Mouse (Mus musculus): Measurements from ENCODE around the gene Mxi1. TPM values are rescaled to one million over a fixed set of nuclear protein-coding genes. Genes with fewer than 3 reads are reported as not detected.

Gene Mxi1
- total RNA-seq, 4 experiments from 2014 or later = 38.7 to 49.2 (median 46.0) TPM

- DNase-seq (ENCODE audit: low spot score) = no peak
Measured at GRCm38 (mm10) chr19:53299829-53300181, 10.5 kb upstream of the Mxi1 start.

DNA sequence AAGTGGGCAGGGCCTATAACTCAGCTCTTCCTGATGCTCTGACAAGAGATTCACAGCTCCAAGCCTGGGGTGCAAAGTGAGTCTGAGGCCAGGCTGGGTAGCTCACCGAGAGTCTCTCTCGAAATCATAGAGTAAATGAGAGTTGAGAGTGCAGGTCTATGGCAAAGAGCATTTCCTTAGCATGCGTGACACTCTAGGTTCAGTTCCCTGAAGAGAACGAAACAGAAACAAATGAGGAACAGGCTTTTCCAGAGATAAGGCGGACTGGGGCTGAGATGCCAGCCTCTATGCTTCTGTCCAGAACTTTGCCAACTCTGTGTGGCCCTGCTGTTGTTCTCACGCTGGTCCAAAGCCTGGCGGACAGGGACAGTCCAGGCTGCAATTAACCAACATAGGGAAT lies 6.9 kb upstream of the Mxi1 start:
- no peak for DNase-seq (ENCODE audit: low spot score)

DNA sequence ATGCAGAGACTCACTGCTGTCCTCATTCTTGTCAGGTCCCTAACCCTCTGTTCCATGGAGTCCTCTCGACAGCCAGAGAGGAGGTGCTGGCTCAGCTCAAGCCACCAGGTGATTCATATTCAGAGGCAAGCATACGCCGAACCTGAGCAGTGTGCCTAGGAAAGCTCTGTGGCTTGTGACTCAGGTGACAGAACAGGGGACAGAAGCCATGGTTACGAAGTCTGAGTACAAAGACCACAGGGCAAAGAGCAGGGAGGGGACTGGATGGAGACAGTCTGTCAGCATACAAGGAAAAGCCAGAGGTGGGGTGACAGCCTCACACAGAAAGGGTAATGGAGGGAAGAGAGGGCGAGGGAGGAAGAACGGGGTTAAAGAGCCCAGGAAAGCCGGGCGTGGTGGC lies 4.7 kb upstream of the Mxi1 start:
- DNase-seq (ENCODE audit: low spot score) = no peak

- DNase-seq (ENCODE audit: low spot score) = no peak
Measured at GRCm38 (mm10) chr19:53306706-53307105, 3.6 kb upstream of the Mxi1 start.

GRCm38 (mm10) chr19:53307219-53307618 lies 3.1 kb upstream of the Mxi1 start:
- no peak for DNase-seq (ENCODE audit: low spot score)

- DNase-seq (ENCODE audit: low spot score) = no peak
Measured at GRCm38 (mm10) chr19:53309631-53310030, 687 bp upstream of the Mxi1 start.

GRCm38 (mm10) chr19:53310771-53311523 lies 629 bp downstream of the Mxi1 start:
- DNase-seq (ENCODE audit: low spot score) = peak; percentile 40

DNA sequence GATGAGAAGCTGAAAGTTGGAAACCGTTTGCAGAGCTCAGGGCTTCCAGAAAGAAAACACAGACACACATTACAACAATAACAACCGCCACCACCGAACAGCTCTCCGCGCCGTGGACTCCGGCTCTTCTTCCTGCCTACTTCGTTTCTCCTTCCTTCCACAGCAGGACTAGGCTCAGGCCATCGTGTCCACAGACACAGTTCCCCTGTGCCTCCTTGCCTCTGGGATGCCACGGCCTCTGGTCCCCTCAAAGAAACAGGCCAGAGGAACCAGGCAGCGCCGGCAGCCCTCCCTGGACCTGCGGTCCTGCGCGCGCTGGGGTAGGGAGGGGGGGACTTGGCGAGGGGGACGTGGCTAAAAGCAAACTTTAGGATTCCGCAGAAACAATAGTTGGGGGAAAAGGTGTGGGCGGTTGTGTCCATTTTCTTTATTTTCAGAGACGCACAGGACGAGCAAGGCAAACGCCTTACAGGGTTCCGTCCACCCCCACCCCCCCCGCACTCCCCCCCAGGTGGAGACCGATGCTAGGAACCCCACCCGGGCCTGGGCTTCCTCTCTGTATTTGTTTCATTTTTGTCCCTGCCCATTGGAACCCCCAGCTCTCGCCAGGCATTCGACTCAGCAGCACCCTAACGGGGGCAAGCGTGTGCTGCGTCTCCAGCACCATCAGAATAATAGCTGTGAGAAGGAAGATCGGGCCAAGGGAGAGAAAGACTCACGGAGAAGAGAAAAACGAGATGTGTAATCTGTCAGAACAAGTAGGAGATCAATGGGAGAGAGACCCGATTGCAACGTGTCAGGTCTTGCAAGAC lies 1.4 kb downstream of the Mxi1 start:
- peak; percentile 62 for DNase-seq (ENCODE audit: low spot score)

DNA sequence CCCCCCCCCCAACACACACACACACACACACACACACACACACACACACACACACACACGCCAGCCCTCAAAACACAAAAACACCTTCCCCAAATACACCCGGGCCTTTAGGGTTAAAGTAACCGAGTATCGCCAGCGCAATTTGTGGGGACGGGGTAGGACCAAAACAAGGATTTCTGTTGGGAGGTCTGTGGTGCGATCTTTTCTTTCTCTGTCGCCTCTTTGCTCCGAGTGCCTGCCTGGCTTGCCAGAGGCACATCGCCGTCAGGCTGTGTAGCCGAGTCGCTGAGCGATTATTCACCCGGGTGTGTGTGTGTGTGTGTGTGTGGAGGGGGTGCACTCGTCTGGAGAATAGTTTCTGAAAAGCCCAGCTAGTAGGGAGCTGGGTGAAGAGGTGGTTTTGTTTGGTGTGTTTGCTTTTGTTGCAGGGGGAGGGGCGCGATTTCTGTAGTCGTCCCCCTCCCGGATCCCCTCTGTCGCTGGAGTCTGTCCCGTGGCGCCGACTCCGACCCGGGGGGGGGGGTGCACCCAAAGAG lies 2.1 kb downstream of the Mxi1 start:
- DNase-seq (ENCODE audit: low spot score) = peak; percentile 60

- DNase-seq (ENCODE audit: low spot score) = peak; percentile 74
Measured at GRCm38 (mm10) chr19:53312951-53313683, 2.8 kb downstream of the Mxi1 start.

DNA sequence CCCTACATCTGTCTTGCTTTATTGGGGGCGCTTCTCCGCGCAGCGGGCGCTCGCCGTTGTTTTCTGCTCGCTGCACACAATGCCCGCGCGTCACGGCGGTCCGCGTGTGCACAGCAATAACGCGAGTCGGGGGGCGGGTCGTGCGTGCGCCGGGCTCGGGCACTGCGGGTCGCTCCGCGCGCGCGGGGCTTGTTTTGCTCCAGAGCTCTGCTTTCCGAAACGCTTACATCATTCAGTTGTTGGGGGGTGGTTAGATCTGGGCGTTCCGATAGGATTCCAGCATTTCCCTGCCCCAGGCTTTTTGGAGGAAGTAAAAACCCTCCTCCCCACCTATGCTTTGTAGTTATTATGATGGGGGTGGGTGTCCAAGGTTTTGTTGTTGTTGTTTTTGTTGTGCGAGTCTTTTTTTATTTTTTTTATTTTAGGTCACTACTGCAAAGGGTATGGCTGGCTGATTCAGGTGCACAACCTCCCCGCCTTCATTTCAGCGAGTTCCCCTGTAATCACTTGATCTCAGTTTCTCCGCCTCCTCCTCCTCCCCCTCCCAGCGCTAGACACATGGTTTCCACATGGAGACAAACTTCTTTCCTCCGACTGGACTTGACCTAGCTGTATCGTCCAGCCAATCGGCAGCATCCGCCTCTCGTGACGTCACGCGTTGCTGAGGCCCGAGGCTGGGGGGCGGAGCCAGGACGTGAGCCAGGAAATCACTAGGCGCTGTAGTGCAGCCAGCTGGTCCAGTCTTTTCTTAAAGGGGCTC lies 3.5 kb downstream of the Mxi1 start:
- DNase-seq (ENCODE audit: low spot score) = peak; percentile 100

DNA sequence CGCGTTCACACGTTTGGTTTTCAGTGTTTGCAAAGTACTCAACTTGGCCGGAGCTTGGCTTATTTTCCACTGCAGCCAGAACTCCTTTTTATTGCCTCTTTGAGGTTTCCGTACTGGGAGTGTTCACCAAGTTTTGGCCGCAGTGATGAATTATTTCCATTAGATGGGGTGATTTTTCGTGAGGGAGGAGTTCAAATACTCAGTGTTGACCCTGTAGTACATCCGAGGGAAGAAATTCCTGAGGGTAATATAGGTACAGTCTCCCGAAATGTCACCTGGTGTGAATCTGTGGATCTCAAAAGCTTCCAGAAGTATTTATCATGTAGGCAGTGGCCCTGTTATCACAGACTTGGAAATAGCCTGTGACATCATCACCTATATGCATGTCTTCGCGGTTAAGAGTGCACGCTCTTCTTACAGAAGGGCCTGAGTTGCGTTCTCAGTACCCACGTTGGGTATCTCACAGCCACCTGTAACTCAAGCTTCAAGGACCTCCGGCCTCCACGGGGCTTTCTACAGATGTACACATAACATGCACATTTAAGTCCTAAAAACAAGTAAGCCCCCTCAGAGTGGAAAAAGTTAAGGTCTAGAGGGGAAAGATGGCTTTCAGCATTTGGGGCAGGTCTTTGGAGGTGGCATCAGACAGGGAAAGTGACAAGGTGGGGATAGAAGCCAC lies 4.4 kb downstream of the Mxi1 start:
- no peak for DNase-seq (ENCODE audit: low spot score)

DNA sequence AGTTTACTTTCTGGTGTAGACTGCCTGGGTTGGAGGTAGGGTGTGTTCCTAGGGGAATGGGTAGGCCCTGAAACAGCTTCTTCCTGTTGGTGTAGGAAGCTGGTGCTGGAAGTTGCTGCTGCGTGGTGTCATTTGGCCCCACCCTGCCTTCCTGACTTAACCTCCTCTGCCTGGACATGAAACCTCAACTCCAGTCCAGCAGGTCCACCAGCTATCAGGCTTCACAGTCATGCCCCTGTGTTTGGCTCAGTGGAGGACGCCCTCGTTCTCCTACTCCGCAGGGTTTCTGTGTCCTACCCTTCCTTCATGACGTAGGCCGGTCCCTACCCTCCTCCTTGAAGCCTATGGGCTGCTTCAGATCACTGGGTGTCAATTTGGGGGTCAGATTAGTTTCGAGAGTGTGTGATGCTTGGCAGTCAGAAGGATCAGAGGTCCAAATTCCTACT lies 4.9 kb downstream of the Mxi1 start:
- no peak for DNase-seq (ENCODE audit: low spot score)

DNA sequence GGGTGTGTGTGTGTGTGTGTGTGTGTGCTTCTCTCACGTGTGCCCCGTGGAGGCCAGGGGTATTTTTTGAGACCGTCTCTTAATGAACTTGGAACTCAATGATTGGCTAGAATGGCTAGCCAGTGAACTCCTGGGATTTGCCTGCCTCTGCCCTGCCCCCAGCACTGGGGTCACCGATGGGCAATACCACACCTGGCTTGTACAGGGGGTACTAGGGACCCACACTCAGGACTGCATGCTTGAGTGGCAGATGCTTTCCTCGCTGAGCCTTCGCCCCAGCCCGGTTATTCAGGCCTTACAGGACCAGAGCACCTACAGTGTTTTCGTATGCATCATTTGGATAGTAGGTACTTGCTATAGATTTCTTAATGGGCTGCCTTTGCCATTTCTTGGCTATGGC lies 5.8 kb downstream of the Mxi1 start:
- DNase-seq (ENCODE audit: low spot score) = no peak

DNA sequence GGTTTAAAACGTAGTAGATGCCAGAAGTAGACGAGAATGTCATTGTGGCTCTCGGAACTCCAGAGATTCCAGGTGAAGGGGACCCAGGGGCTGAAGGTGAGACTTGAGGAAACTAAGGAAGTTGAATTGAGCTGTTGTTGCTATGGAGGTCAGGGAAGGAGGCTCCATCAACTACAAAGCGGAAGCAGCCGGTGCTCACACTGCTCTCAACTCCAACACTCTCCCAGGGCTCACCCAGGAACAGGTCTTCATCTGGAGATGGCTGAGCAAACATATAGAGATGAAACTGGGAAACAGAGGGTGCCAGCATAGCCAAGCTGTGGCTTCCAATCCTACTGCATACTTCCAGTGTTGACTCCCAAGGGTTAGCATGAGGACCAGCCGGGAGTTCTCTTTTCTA lies 6.6 kb downstream of the Mxi1 start:
- no peak for DNase-seq (ENCODE audit: low spot score)

- DNase-seq (ENCODE audit: low spot score) = no peak
Measured at GRCm38 (mm10) chr19:53318143-53319132, 8.1 kb downstream of the Mxi1 start.

DNA sequence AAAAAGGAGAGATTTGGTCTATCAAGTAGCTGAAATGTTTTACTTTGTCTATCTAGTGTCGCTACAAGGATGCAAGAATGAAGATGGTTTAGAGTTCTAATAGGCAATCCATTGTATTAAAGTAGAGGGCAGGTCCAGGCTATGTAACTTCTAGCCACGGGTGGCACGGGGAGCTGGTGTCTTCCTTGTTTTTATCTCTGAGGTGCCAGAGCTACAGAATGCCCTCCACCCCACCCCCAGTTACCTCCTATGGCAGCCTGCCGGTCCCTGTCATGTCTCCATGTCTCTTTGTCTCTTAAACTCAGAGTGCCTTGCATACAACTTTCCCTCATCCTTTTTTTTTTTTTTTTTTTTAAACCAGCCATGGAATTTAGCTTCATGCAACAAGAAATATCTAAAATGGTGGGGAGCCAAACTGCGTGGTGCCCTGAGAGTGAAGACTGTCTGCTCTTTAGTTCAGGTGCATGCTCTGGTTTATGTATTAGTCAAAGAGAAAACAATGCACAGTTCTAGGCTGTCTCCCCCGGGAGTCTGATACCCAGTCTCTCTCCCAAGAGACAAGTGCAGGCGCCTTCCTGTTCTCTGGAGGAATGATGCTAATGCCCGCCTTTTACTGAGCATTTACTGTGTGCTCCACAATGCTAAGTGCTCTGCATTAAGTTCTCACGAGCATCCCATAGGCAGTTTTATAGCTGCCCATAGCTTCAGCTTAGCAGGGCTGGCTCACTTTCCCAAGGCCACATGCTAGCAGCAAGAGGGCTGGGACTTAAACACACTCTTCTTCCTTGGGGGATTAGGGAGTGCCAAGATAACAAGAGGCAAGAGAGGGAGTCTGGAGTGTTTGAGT lies 10.2 kb downstream of the Mxi1 start:
- peak; percentile 34 for DNase-seq (ENCODE audit: low spot score)

GRCm38 (mm10) chr19:53321273-53321672 lies 11.0 kb downstream of the Mxi1 start:
- peak; percentile 70 for DNase-seq (ENCODE audit: low spot score)

All from heart, adult 8-10 months (tissue).